Mouse (Mus musculus): ENCODE data around the gene Duxbl2. TPM values are rescaled to one million over a fixed set of nuclear protein-coding genes. Genes with fewer than 3 reads are reported as not detected.
"Not testable (repeated sequence)": the region's sequence is repeated elsewhere in the genome, so short reads cannot be mapped to it uniquely, and the experiment has no call there.

Duxbl2 gene
- total and polyA plus RNA-seq, 3 experiments, result not detected

GRCm38 (mm10) chr14:26175028-26175427, 56.9 kb downstream of the Duxbl2 start:
- H3K27ac ChIP-seq (ENCODE audit: insufficient read depth, low read depth); dilution Hi-C loops (cut with MboI; ENCODE audit: extremely low pct_ligation_motif_present, extremely low pct_unique_long_range_greater_than_20kb, low sequenced_read_pairs); H3K4me1 ChIP-seq (ENCODE audit: control insufficient read depth in 1 of 2, insufficient read depth in 2 of 2); H3K36me3 ChIP-seq (replicated peaks in 1 of 2; ENCODE audit: control insufficient read depth in 1 of 2, insufficient read depth in 1 of 2, low read length in 1 of 2); DNase-seq (ENCODE audit: extremely low read depth); H3K4me3 ChIP-seq (replicated peaks in 1 of 3; ENCODE audit: low read depth in 2 of 3, low read length in 2 of 3, poor library complexity in 1 of 3); H3K79me2 ChIP-seq (replicated peaks; ENCODE audit: control insufficient read depth, extremely low read depth, insufficient read depth, poor library complexity, severe bottlenecking); H3K9ac ChIP-seq (ENCODE audit: insufficient read depth, low read depth); H3K9me3 ChIP-seq (replicated peaks; ENCODE audit: low read length); H3K27me3 ChIP-seq (replicated peaks); H3K4me2 ChIP-seq (ENCODE audit: insufficient read depth, low read depth, poor library complexity, severe bottlenecking); in situ Hi-C loops (cut with MboI; ENCODE audit: low pct_ligation_motif_present, low pct_unique_long_range_greater_than_20kb, low sequenced_read_pairs): not testable (repeated sequence)

Other genes with a start within 250 kb of the Duxbl2 start
- not detected in 2 replicates for gene Plac9a, start 215.2 kb upstream of the Duxbl2 start, total RNA-seq (2012; rRNA removed)
- gene Plac9a, start 215.2 kb upstream of the Duxbl2 start, total RNA-seq (2014; rRNA removed), result not detected in 2 replicates
- not detected in 2 replicates for gene Plac9a, start 215.2 kb upstream of the Duxbl2 start, polyA plus RNA-seq (2012; ENCODE audit: insufficient read length, low read depth)
- gene Tmem254a, start 190.7 kb upstream of the Duxbl2 start, total RNA-seq (2012; rRNA removed), result 0.17 and 0.42 TPM in 2 replicates
- 0.80 and 0.82 TPM in 2 replicates for gene Tmem254a, start 190.7 kb upstream of the Duxbl2 start, total RNA-seq (2014; rRNA removed)
- 0.93 and 1.3 TPM in 2 replicates for gene Tmem254a, start 190.7 kb upstream of the Duxbl2 start, polyA plus RNA-seq (2012; ENCODE audit: insufficient read length, low read depth)
- not detected in 2 replicates for gene Cphx1, start 180.0 kb upstream of the Duxbl2 start, total RNA-seq (2012; rRNA removed)
- gene Cphx1, start 180.0 kb upstream of the Duxbl2 start, total RNA-seq (2014; rRNA removed), result not detected in 2 replicates
- not detected in 2 replicates for gene Cphx1, start 180.0 kb upstream of the Duxbl2 start, polyA plus RNA-seq (2012; ENCODE audit: insufficient read length, low read depth)
- gene Duxbl1, start 139.8 kb upstream of the Duxbl2 start, total RNA-seq (2012; rRNA removed), result not detected in 2 replicates
- gene Duxbl1, start 139.8 kb upstream of the Duxbl2 start, total RNA-seq (2014; rRNA removed), result not detected in 2 replicates
- gene Duxbl1, start 139.8 kb upstream of the Duxbl2 start, polyA plus RNA-seq (2012; ENCODE audit: insufficient read length, low read depth), result not detected in 2 replicates
- not detected in 2 replicates for gene Gm9780, start 75.6 kb upstream of the Duxbl2 start, total RNA-seq (2012; rRNA removed)
- not detected in 2 replicates for gene Gm9780, start 75.6 kb upstream of the Duxbl2 start, total RNA-seq (2014; rRNA removed)
- gene Gm9780, start 75.6 kb upstream of the Duxbl2 start, polyA plus RNA-seq (2012; ENCODE audit: insufficient read length, low read depth), result not detected in 2 replicates
- gene Tmem254c, start 51.0 kb upstream of the Duxbl2 start, total RNA-seq (2012; rRNA removed), result 7.8 and 10.3 TPM in 2 replicates
- 14.1 and 15.2 TPM in 2 replicates for gene Tmem254c, start 51.0 kb upstream of the Duxbl2 start, total RNA-seq (2014; rRNA removed)
- gene Tmem254c, start 51.0 kb upstream of the Duxbl2 start, polyA plus RNA-seq (2012; ENCODE audit: insufficient read length, low read depth), result 5.0 and 12.0 TPM in 2 replicates
- gene Cphx2, start 36.8 kb upstream of the Duxbl2 start, total RNA-seq (2012; rRNA removed), result not detected in 2 replicates
- gene Cphx2, start 36.8 kb upstream of the Duxbl2 start, total RNA-seq (2014; rRNA removed), result not detected in 2 replicates
- gene Cphx2, start 36.8 kb upstream of the Duxbl2 start, polyA plus RNA-seq (2012; ENCODE audit: insufficient read length, low read depth), result not detected in 2 replicates
- gene Cphx3, start 36.1 kb upstream of the Duxbl2 start, total RNA-seq (2012; rRNA removed), result not detected in 2 replicates
- gene Cphx3, start 36.1 kb upstream of the Duxbl2 start, total RNA-seq (2014; rRNA removed), result not detected in 2 replicates
- gene Cphx3, start 36.1 kb upstream of the Duxbl2 start, polyA plus RNA-seq (2012; ENCODE audit: insufficient read length, low read depth), result not detected in 2 replicates
- gene Plac9b, start 64.1 kb downstream of the Duxbl2 start, total RNA-seq (2012; rRNA removed), result not detected in 2 replicates
- not detected in 2 replicates for gene Plac9b, start 64.1 kb downstream of the Duxbl2 start, total RNA-seq (2014; rRNA removed)
- gene Plac9b, start 64.1 kb downstream of the Duxbl2 start, polyA plus RNA-seq (2012; ENCODE audit: insufficient read length, low read depth), result not detected in 2 replicates
- gene Tmem254b, start 88.7 kb downstream of the Duxbl2 start, total RNA-seq (2012; rRNA removed), result 2.6 and 5.2 TPM in 2 replicates
- gene Tmem254b, start 88.7 kb downstream of the Duxbl2 start, total RNA-seq (2014; rRNA removed), result 4.3 and 6.1 TPM in 2 replicates
- 18.4 and 19.2 TPM in 2 replicates for gene Tmem254b, start 88.7 kb downstream of the Duxbl2 start, polyA plus RNA-seq (2012; ENCODE audit: insufficient read length, low read depth)
- not detected in 2 replicates for gene Duxbl3, start 139.6 kb downstream of the Duxbl2 start, total RNA-seq (2012; rRNA removed)
- gene Duxbl3, start 139.6 kb downstream of the Duxbl2 start, total RNA-seq (2014; rRNA removed), result not detected in 2 replicates
- gene Duxbl3, start 139.6 kb downstream of the Duxbl2 start, polyA plus RNA-seq (2012; ENCODE audit: insufficient read length, low read depth), result not detected in 2 replicates